ENCODE assay signal across 9 mouse cellular contexts in genomic region chr2:79372486-79373200, GRCm38 (mm10).
DNase-seq lines count a peak whose midpoint lies in the region; ATAC-seq and TF ChIP-seq lines count a peak whose summit lies in the region.
"Had no signal": no experiment of that assay in that cellular context is flagged by ENCODE, and none has a peak within 500 bp of the region (broad histone marks: within the 10 kb centered on the region; RNA-seq: fewer than 3 reads in every experiment).

No protein-coding gene starts in this region.

- no peak overlapping the region for H3K4me2 ChIP-seq in hindbrain, embryonic 16.5 days (ENCODE audit: low read length)
- no peak overlapping the region for H3K4me2 ChIP-seq in forebrain, postnatal 0 days (ENCODE audit: low read depth)
- H3K4me2 ChIP-seq in stomach, postnatal 0 days (replicated peaks; ENCODE audit: low read depth), result no peak overlapping the region
- H3K4me2 ChIP-seq: embryonic facial prominence, embryonic 13.5 days had no signal

- ATAC-seq in hindbrain, embryonic 16.5 days, result no peak
- ATAC-seq in CD4-positive, CD25-positive, alpha-beta regulatory T cell, adult 4 months, result peak; percentile 27
- no peak for ATAC-seq in forebrain, postnatal 0 days
- ATAC-seq in stomach, postnatal 0 days (ENCODE audit: low FRiP score, low TSS enrichment), result peak; percentile 74; the same call in 1 of the 2 replicates

- no peaks in the 10 kb centered on the region for H3K9me3 ChIP-seq in hindbrain, embryonic 10.5 days
- H3K9me3 ChIP-seq in hindbrain, embryonic 16.5 days (ENCODE audit: control insufficient read depth, low read length), result no peaks in the 10 kb centered on the region
- H3K9me3 ChIP-seq in forebrain, postnatal 0 days (ENCODE audit: low read length), result no peaks in the 10 kb centered on the region
- no peaks in the 10 kb centered on the region for H3K9me3 ChIP-seq in stomach, postnatal 0 days (ENCODE audit: control insufficient read depth, low read length)
- H3K9me3 ChIP-seq: embryonic facial prominence, embryonic 13.5 days had no signal

- TF ChIP-seq CTCF in forebrain, postnatal 0 days (IDR thresholded peaks at IDR 0.05; ENCODE audit: low read depth), result peak; percentile 54
- TF ChIP-seq CTCF in liver, adult 2 months (IDR thresholded peaks at IDR 0.05; ENCODE audit: low read depth, low read length), result peak; percentile 87
- peak; percentile 80 for TF ChIP-seq CTCF in stomach, postnatal 0 days (IDR thresholded peaks at IDR 0.05; ENCODE audit: low read depth)

- WGBS in hindbrain, embryonic 10.5 days, result 53% methylated on average over 6 of the region's 6 CpGs
- WGBS in hindbrain, embryonic 16.5 days, result 48% methylated on average over 6 of the region's 6 CpGs
- 51% methylated on average over 6 of the region's 6 CpGs for WGBS in forebrain, postnatal 0 days
- WGBS in liver, adult 2 months, result 28% methylated on average over 6 of the region's 6 CpGs
- WGBS in stomach, postnatal 0 days, result 45% methylated on average over 6 of the region's 6 CpGs

- TF ChIP-seq POLR2A in liver, adult 2 months (IDR thresholded peaks at IDR 0.05; ENCODE audit: extremely low read depth, insufficient read depth, low read length), result no peak

- no peak for TF ChIP-seq EP300 in stomach, postnatal 0 days (optimal IDR thresholded peaks at IDR 0.05)

- H3K36me3 ChIP-seq in hindbrain, embryonic 10.5 days, result no peaks in the 10 kb centered on the region
- no peaks in the 10 kb centered on the region for H3K36me3 ChIP-seq in hindbrain, embryonic 16.5 days (ENCODE audit: control insufficient read depth, insufficient read depth, low read length)
- no peaks in the 10 kb centered on the region for H3K36me3 ChIP-seq in forebrain, postnatal 0 days (ENCODE audit: insufficient read depth)
- H3K36me3 ChIP-seq in liver, adult 2 months (ENCODE audit: control insufficient read depth, insufficient read depth, low read length), result no peaks in the 10 kb centered on the region
- H3K36me3 ChIP-seq in stomach, postnatal 0 days (ENCODE audit: control insufficient read depth, insufficient read depth, low read length), result no peaks in the 10 kb centered on the region
- H3K36me3 ChIP-seq: embryonic facial prominence, embryonic 13.5 days had no signal

- no peak overlapping the region for H3K9ac ChIP-seq in hindbrain, embryonic 16.5 days (ENCODE audit: low read depth, low read length)
- no peak overlapping the region for H3K9ac ChIP-seq in forebrain, postnatal 0 days
- H3K9ac ChIP-seq in liver, adult 2 months (ENCODE audit: low read depth, low read length), result no peak overlapping the region
- H3K9ac ChIP-seq in stomach, postnatal 0 days (ENCODE audit: low read length), result no peak overlapping the region
- H3K9ac ChIP-seq: embryonic facial prominence, embryonic 13.5 days had no signal

- H3K27me3 ChIP-seq in hindbrain, embryonic 10.5 days (ENCODE audit: insufficient read depth, poor library complexity, severe bottlenecking), result no peaks in the 10 kb centered on the region
- H3K27me3 ChIP-seq in hindbrain, embryonic 16.5 days (replicated peaks; ENCODE audit: control insufficient read depth, insufficient read depth, low read length), result no peaks in the 10 kb centered on the region
- H3K27me3 ChIP-seq in forebrain, postnatal 0 days (ENCODE audit: insufficient read depth, low read length), result no peaks in the 10 kb centered on the region
- no peaks in the 10 kb centered on the region for H3K27me3 ChIP-seq in liver, adult 2 months (ENCODE audit: control insufficient read depth, insufficient read depth, low read length)
- H3K27me3 ChIP-seq in stomach, postnatal 0 days (ENCODE audit: control insufficient read depth, insufficient read depth, low read length), result no peaks in the 10 kb centered on the region
- H3K27me3 ChIP-seq: embryonic facial prominence, embryonic 13.5 days had no signal

- peak; percentile 33 for DNase-seq in hindbrain, embryonic 10.5 days (ENCODE audit: low spot score)
- DNase-seq in c-Kit-positive CD71-positive TER-119-positive erythroid progenitor cells, embryonic 14.5 days (ENCODE audit: low spot score), result peak; percentile 16
- no peak for DNase-seq in forebrain, postnatal 0 days
- peak; percentile 66 for DNase-seq in liver, adult 2 months (ENCODE audit: extremely low read depth, low read depth, low spot score)
- DNase-seq in stomach, postnatal 0 days (ENCODE audit: low spot score), result peak; percentile 64
- DNase-seq in testis, postnatal 14 days (ENCODE audit: low spot score), result no peak

- H3K4me1 ChIP-seq in hindbrain, embryonic 10.5 days (replicated peaks), result peaks cover 30% of the 10 kb centered on the region
- no peaks in the 10 kb centered on the region for H3K4me1 ChIP-seq in hindbrain, embryonic 16.5 days (ENCODE audit: control insufficient read depth, insufficient read depth, low read depth, low read length)
- H3K4me1 ChIP-seq in forebrain, postnatal 0 days (ENCODE audit: insufficient read depth), result no peaks in the 10 kb centered on the region
- H3K4me1 ChIP-seq in liver, adult 2 months (ENCODE audit: control insufficient read depth, insufficient read depth, low read length), result peaks cover 10% of the 10 kb centered on the region; the same call in 1 of the 2 replicates
- H3K4me1 ChIP-seq in stomach, postnatal 0 days (replicated peaks; ENCODE audit: control insufficient read depth, insufficient read depth), result no peaks in the 10 kb centered on the region

- H3K27ac ChIP-seq in hindbrain, embryonic 10.5 days, result 0 out of 2 replicates have a peak overlapping the region, but pooled peaks have one; percentile 23
- H3K27ac ChIP-seq in hindbrain, embryonic 16.5 days (ENCODE audit: low read depth, low read length), result no peak overlapping the region
- H3K27ac ChIP-seq in forebrain, postnatal 0 days (ENCODE audit: low read depth, low read length), result no peak overlapping the region
- H3K27ac ChIP-seq in liver, adult 2 months (replicated peaks; ENCODE audit: insufficient read depth, low read depth, low read length), result no peak overlapping the region
- no peak overlapping the region for H3K27ac ChIP-seq in stomach, postnatal 0 days (replicated peaks)
- H3K27ac ChIP-seq: embryonic facial prominence, embryonic 13.5 days had no signal

- no peak overlapping the region for H3K4me3 ChIP-seq in hindbrain, embryonic 10.5 days
- no peak overlapping the region for H3K4me3 ChIP-seq in hindbrain, embryonic 16.5 days (ENCODE audit: low read length)
- H3K4me3 ChIP-seq in forebrain, postnatal 0 days (ENCODE audit: low read depth, low read length), result no peak overlapping the region
- no peak overlapping the region for H3K4me3 ChIP-seq in liver, adult 2 months (ENCODE audit: insufficient read depth, low read depth, low read length)
- H3K4me3 ChIP-seq in stomach, postnatal 0 days (ENCODE audit: low read depth, low read length), result no peak overlapping the region
- H3K4me3 ChIP-seq: embryonic facial prominence, embryonic 13.5 days had no signal

- no peaks in the 10 kb centered on the region for H3K79me2 ChIP-seq in liver, adult 2 months (ENCODE audit: control insufficient read depth, insufficient read depth, low read length)

Comparison
In these comparisons a context has a peak if more than half of its experiments do, and no peak if none do; other contexts are left out.
1. DNase-seq: peak in hindbrain, embryonic 10.5 days (single experiment), c-Kit-positive CD71-positive TER-119-positive erythroid progenitor cells, embryonic 14.5 days (single experiment), liver, adult 2 months (single experiment) and stomach, postnatal 0 days (single experiment); none in forebrain, postnatal 0 days (single experiment) and testis, postnatal 14 days (single experiment).
2. ATAC-seq: peak in CD4-positive, CD25-positive, alpha-beta regulatory T cell, adult 4 months (single experiment) and stomach, postnatal 0 days (single experiment); none in hindbrain, embryonic 16.5 days (single experiment) and forebrain, postnatal 0 days (single experiment).
3. Peak in every context shown above with its lines, with median percentiles within 50 percentile points of each other: CTCF ChIP-seq.